Mouse (Mus musculus): Measurements from ENCODE around the gene Rmnd5a.

The Rmnd5a gene

GRCm38 (mm10) chr6:71372041-71372720 lies 68.3 kb downstream of the Rmnd5a start:
- no peak for DNase-seq (ENCODE audit: low read depth, low spot score)

DNA sequence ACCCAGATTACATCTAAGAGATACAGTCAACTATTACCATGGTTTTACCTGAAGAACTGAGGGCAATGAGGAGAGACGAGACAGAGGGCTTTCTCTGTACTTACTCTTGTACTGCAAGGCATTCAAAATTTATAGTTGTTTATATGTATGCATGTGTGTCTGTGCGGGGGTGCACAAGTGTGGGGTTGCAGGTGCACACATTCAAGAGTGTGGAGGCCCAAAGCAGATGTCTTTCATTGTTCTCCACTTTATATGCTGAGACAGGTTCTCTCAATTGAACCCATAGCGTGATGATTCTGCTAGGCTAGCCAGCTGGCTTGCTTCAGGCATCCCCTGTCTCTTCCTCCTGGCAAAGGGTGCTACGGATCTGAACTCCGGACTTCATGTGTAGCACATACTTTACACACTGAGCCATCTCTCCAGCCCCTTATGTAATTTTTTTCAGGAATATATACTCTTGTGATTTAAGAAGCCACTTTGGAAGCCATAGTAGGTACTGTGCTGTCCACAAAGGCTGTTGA lies 69.3 kb downstream of the Rmnd5a start:
- DNase-seq (ENCODE audit: low read depth, low spot score): no peak

DNA sequence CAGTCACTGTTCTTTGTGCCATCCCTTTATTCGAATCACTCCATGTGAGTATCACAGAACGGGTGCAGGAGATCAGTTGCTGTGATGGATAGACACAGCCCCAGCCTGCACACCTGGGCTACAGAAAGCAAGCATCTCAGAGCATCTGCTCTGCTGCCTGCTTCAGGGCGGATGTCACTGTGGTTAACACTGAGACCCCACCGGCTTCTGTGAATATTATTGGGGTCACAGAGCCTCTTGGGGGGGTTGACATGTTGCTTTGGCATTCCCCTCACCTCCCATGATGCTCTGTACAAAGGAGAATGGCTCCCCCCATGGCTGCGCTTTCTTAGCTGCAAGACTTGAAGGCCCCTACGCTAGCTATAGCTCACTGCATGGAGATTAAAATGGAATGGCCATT lies 71.0 kb downstream of the Rmnd5a start:
- DNase-seq (ENCODE audit: low read depth, low spot score): no peak

DNA sequence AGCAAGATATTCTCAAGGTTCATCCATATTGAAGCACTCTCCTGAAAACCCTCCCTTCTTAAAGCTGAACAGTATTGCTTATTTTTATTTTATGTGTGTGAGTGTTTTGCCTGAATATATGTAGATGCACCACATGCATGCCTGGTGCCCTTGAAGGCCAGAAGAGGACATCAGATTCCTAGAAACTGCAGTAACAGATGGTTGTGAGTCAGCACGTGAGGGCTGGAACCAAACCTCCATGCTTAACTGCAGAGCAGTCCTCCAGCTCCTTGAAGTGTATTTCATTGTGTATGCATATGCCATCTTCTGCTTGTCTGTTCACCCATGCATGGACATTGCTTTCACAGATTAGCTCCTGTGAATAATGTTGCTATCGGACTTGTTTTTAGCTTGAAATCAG lies 76.4 kb downstream of the Rmnd5a start:
- no peak for DNase-seq (ENCODE audit: low read depth, low spot score)

GRCm38 (mm10) chr6:71361156-71361670 lies 79.2 kb downstream of the Rmnd5a start:
- no peak for DNase-seq (ENCODE audit: low read depth, low spot score)

GRCm38 (mm10) chr6:71360751-71361150 lies 79.7 kb downstream of the Rmnd5a start:
- DNase-seq (ENCODE audit: low read depth, low spot score): no peak

DNA sequence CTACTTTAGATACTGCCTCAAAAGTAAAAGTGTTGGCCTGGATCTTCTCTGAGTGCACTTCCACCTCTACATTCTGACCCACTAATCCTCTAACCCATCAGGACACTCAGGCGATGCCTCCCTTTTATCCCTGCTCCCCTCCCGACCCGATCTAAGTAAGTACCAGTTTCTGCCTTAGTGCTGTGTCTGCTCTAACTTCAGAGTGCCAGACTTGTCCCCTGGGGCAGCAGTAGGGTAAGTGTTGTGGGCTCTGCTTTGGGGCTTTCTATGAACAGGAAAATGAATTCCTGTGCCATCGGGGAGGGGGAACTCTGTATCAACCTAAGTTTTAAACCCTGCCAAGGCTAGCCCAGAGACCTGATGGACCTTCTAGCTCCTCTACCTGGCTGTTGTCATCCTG lies 80.2 kb downstream of the Rmnd5a start:
- DNase-seq (ENCODE audit: low read depth, low spot score): no peak

GRCm38 (mm10) chr6:71357493-71357892 lies 82.9 kb downstream of the Rmnd5a start:
- no peak for DNase-seq (ENCODE audit: low read depth, low spot score)

DNA sequence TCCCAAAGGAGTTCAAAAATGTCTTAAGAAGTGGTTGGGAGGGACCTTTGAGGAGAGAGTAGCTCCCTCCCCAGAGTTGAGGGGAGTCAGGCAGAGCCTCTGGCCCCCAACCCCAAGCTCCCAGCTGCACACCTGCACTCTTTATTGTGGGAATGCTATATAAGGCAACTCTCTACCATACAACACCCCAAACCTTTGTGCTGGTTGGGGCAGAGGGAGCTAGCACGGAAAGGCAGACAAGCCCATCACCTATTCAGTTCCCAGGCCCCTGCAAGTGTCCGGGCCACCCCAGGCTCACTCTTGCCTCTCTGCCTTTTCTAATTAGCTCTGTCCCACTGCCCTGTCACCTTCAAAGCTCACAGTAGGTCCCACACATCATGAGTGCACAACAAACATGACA lies 86.7 kb downstream of the Rmnd5a start:
- DNase-seq (ENCODE audit: low read depth, low spot score): no peak

DNA sequence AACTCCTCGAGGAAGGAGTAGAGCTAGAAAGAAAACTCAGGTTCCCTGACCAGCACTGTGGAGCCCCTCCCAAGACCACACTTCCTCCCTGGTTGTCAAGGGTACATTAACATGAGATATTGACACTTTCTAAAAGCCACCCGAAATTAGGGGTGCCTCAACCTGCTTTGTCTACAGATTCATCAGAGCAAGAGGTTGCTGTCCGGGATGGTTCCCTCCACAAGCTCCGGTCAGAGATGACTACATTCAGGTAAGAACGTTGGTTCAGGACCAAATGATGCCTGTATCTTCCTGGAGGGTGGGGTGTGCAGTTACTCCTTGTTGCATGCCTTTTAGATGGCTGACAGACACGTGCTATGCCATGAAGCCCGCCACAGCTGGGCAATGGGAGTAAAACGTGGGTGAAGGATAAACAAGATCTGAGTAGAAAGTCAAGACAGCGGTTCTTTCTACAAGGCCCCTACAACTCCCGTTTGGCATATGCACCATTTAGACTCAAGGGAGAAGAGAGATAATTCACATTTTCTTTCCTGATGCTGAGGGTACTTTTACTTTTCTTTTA lies 87.5 kb downstream of the Rmnd5a start:
- no peak for DNase-seq (ENCODE audit: low read depth, low spot score)

DNA sequence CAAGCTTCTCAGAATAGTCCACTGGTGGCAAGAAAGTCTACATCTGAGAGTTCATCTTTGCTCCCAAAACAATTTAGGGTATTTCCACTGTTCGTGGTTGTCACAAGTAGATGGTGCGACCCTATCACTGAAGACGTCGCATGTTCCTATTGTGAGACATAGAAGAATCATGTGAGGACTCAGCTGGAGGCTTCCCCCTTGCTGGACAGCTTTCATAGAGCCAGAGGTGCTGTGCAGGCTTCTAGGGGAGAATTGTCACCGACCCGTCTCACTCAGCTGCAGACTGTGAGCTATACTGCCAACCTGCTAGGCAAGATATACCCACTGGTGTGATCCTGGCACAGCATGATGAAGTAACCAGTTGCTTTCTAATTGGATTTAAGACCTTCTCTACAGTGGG lies 88.2 kb downstream of the Rmnd5a start:
- DNase-seq (ENCODE audit: low read depth, low spot score): no peak

DNA sequence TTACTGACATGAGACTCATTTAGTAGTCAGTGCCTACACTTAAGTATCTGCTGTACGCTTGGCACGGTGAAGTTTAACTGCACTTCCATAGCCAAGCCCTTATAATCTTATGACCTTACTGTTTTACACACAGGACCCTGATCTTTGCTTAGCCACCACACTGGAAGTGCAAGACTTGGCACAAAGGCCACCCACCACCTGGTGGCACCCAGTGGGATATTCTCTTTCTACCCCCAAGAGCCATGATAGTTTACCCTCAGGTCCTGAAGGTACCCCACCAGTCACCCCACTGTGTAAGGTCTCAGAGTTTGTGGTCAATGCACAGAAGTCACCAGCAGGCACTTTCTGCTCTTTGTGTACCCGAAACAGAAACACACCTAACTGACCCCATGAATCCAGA lies 89.2 kb downstream of the Rmnd5a start:
- DNase-seq (ENCODE audit: low read depth, low spot score): no peak

GRCm38 (mm10) chr6:71348006-71348405 lies 92.4 kb downstream of the Rmnd5a start:
- DNase-seq (ENCODE audit: low read depth, low spot score): no peak

DNA sequence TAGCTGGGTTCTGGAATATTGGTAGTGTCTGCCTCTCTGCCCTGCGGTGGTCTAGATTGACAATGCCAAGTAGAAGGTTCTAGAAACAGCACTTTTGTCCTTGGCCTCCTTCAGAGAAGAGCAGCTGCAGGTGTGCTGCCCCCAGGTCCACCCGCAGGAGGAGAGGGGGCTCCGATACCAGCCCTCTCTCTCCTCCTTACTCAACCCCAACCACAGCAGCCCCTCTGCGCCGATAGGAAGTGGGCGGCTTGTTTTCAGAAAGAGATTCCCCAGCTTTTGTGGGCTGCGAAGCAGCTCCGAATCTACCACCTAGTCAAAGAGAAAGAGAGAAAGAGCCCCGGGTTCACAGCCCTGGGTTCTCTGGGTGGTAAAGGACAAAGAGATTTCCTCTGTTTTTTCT lies 99.3 kb downstream of the Rmnd5a start:
- DNase-seq (ENCODE audit: low read depth, low spot score): no peak

- DNase-seq (ENCODE audit: low read depth, low spot score): no peak
These were observed 101.1 kb downstream of the Rmnd5a start for GRCm38 (mm10) chr6:71339351-71339750.

DNA sequence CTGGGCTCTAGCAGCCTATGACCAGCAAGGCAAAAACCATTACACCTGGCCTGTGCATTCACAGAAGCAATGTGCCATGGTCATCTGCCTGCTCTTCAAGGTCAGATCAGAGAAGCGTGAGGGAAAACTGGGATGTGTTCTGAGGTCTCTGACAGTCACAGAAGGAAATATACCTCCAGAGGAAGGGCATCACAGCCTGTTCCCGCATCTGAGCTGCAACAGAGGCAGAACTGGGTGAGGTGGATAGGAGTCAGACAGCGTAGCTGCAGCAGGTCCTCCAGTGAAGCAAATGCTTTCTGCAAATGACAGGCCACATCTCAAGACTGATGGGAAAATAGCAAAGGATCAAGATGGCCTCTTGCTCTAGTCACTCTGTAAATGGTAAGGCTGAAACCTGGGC lies 101.5 kb downstream of the Rmnd5a start:
- DNase-seq (ENCODE audit: low read depth, low spot score): no peak

Data from embryo, embryonic 11.5 days (tissue).